Mouse (Mus musculus): ENCODE measurements at regions not wholly inside any gene's neighbourhood (a gene's known extent, or its start where the extent isn't known, plus 50 kb on each side); places are given as distances from the start of the nearest gene placed in this dataset.

DNA sequence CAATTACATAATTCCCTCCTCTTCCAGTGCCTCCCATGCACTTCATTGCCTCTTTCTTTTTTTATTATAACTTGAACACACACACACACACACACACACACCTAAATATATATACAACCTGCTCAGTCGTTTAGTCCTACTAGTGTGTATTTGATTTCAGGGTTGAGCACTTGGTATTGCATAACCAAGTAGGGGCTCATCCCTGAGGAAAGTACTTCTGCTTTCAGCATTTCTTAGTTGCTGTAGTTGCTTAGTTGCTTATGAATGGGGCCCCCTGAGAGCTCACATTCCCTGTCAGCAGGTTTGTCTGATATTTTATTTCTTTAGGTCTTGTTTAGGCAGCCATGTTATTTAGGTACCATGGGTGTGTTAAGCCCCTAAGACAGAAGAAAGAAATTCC is 271.3 kb upstream of the Cdyl start:
- no peak for DNase-seq

DNA sequence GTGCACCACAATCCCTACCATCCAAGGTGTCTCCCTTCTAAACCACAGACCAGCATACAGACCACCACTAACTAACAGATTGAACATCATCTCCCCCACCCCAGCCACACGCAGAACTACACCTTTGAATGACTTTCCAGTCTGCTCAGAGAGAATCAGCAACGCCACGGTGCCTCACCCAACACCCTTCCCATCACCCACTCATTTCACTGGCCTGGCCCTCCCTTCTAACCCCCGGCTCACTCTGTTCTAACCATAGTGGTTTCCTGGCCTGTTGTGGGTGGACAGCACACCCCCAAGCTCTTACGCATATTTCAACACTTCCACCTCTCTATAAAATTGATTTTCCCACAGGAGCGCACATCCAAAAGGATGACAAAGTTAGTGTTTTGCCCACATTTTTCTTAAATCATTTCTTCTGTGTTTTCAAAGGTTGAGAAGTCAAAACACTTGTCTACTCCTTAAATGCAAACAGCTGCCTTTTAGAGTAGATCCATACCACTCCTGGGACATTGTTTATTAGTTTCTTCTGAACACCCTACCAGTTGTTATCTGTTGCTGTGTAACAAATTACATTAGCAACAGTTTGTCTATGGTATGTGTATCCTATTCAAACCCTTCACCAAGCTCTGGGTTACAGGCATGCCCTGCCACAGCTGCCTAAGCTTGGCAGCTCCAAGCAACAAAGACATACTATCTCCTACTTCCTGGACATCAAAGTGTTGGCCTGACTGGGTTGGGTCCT is 269.7 kb upstream of the Cdyl start:
- no peak for DNase-seq

DNA sequence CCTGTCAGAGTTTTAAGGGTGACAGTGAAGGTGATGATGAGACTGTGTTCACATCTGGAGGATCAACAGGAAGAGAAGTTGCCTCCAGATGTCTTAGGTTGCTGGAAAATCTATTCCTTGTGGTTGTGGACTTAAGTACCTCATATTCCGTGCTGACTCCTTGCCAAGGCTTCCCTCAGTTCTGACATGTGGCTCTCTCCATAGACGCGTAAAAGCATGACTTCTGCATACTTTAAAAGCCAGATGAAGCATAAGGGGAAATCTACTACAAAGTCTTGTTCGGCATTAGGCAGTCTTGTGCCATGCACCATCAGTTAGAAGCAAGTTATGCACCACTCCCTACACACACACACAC is 269.1 kb upstream of the Cdyl start:
- DNase-seq = no peak

DNA sequence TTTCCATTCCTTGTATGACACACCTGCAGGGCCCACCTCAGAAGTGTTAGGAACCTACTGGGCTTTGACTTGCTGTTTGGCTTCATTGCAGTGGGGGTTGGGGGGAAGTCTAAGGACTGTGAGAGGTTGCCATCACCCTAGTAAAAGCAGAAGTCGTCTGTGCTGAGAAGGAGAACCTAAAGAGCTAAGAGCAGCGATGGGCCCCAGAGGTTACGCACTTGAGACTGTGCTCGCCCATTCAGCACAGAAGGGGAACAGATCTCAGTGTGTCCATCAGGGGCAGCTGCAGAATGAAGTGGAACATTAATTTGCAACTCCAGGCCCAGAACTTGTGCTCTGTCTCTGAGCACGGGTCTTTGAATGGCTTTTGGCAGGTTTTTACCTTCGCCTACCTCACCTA is 267.5 kb upstream of the Cdyl start:
- DNase-seq = no peak

DNA sequence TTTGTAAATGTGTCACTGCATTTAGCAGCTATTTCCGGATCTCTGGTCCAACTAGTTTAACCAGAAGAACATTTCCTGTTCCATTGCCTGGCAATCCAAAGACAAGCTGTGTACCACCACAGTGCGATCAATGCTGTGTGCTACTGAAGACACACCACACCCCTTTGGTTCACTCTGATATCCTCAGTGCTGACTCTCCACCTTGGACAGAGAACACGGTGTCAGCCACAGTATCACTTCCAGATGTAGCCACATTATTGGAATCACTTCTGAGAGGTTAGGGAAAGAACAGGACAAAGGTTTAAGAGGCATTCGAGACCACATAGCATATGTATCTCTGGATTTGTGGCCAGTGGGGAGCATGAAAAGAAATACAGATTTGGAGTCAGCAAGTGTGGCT is 264.4 kb upstream of the Cdyl start:
- DNase-seq = no peak

DNA sequence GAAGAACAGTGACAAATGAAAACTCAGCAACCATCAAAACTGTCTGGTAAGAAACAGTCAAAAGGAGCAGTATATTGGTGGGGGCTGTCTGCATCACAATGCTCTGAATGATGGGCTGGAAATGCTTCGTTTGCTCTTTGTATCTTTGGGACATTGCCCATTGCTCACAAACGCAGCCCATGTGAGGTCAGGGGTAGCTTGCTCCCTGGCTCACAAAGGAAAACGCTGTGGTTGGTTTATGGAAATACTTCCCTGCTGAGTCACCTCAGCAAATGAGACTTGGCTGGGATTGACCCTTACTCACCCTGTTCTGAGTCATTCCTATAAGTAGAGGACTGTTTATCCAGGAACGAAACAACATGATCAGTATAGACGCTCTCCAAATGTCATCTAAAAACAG is 264.0 kb upstream of the Cdyl start:
- no peak for DNase-seq

DNA sequence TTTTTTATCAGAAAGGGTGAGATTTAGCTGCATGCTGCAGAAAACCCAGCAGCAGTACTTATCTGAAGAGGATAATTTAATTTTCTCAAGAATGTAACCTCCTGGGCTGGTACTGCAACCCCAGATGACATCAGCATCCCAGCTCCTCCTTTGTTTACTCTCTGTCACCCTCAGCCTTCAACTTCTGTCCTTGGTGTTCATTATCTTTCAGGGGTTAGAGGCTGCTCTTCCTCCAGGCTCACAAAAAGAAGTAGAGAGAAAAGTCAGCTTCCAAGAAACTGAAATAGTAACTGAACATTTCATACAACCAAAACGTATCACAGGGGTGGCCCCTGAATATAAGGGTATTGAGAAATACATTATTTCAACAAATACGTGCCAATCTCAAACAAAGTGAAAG is 262.5 kb upstream of the Cdyl start:
- DNase-seq = no peak

DNA sequence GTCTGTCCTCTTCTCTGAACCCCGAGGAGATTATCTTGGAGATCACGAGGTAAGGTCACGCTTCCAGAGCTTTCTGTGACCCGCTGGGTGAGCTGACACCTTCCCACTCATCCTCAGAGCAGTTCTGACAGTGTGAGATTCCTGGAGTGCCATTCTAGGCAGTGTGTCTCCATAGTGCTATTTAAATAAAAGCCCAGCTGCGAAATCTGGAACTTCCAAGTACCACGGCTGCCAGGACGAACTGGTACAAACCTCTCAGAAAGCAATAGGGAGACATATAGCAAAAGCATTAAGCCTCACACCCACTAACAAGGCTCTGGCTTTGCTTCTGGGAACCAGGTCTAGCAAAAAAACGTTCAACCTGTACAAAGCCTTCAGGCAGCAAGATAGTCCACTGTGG is 261.4 kb upstream of the Cdyl start:
- no peak for DNase-seq

DNA sequence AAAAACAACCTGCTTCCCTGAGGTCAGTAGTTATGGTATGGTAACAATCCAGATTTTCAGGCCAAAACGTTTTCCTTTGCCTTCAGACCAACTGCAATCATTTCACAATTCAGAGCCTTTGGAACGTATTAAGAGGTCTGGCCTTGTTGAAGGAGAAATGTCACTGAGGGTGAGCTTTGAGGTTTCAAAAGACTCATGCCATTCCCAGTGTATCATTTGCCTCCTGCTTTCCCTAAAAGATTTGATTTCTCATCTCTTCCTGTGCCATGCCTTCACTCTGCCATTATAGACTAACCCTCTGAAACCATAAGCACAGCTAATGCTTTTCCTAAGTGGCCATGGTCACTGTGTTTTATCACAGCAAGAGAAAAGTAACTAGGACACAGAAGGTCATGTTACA is 256.8 kb upstream of the Cdyl start:
- no peak for DNase-seq

DNA sequence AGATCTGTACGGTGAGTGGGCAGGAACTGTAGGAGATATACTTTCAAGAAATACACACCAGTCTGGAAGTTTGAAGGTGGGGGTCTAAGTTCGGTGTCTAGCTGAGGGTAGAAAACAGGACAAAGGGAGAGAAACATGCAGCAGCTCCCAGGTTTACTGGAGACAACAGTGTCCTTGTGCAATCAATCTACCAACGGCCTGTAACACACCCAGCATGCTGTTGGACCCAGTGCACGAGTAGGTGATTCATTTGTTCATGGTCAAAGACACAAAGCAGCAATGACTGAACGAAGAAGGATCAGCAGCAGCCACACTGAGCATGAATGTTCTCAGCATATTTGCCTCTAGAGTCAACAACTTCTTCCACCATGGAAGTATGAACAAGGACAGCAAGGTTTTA is 255.2 kb upstream of the Cdyl start:
- DNase-seq = no peak

DNA sequence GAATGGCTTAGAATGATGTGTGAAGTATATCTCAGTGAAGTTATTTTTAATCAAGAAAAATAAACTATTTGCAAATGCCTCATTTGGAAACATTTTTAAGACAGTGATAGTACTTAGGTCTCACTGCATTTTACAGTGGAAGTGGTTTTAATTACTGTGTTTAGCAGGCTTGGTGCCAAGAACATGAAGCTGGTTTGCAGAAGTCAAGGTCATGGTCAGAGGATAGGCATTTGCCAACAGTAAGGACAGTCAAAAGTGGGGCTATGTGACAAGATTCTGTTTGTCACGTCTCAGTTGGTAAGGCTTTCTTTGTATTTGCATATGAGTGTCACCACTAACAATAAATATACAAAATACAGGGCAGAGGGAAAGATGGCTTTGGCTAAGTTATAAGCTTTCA is 254.2 kb upstream of the Cdyl start:
- no peak for DNase-seq

DNA sequence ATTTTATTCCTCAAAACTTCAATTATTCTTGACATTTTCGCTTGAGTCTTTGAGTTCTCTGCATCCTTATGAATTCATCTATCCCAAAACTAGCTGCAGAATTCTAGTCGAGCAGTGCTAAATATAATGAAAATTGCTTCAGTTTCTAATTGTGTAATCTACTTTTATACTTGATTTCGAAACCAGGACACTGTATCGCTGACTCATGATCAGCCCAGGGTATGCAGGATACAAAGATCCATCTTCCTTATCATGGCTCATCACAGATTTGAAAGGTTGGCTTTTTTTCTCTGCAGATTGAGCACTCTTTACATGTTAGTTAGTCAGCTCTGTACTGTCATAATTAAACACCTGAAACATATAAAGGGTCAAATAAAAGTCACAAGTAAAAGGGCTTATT is 242.1 kb upstream of the Cdyl start:
- no peak for DNase-seq

DNA sequence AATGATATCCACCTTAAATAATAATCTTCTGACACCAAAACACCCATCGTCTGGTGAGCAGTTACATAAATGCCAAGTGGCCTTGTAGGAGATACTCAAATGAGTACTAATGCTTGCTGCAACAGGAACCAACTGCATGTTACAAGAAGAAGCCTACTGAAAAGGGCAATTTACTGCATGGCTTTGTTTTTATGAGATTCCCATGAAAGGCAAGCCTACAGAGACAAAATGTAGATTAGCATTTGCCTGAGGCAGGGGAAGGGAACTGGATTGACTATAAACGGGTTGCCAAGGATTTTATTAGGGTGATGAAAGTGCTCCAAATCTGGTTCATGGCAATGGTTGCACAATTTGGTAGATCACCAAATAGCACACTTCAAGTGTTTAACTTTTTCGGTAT is 239.6 kb upstream of the Cdyl start:
- DNase-seq = no peak

DNA sequence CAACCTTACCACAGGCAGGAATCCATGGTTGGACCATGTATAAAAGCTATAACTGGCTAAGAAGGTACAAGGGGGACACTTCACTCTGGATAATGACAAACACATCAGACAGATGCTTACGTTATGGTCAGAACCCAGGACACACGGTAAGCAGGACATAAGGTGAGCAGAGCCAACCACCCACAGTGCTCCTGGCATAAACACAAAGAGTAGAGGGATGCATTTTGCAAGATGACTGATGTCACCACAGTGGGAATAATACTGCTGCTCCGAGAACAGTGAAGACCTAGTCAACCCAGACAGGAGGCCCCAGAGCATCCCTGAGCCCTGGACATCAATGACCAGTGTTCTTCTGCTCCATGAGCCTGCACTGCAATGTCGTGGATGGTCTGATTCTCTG is 233.6 kb upstream of the Cdyl start:
- no peak for DNase-seq

DNA sequence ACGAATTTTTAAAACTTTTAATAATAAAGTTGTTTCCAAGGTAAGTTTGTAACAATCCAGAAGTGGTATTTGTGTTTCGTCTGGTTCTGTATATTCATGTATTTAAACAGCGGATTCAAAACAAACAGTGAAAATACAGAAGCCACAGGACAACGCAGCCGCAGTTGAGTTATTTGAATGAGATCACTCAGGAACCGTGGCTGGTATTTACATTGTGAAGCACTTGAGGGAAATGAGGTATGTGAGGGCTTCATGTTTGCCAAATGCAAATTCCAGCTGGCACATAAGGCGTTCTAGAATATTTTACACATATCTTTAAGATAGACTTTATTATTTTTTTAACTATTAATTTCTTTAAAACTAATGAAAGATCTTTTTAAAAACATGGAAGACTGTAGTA is 224.5 kb upstream of the Cdyl start:
- DNase-seq = no peak

DNA sequence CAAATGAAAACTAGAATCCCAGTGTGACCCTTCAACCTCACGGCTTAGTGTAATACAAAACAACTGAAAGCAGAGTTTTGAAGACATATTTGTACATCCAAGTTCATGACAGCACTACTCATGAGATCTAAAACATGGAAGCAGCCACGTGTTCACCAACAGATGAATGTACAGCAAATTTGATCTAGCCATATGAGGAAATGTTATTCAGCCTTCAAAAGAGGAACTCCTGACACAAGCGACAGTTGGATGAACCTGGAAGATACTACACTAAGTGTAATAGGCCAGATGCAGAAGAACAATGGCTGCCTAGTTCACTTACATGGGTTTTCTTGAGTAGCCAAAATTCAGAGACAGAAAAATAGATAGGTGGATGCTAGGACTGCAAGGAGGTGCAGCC is 212.0 kb upstream of the Cdyl start:
- no peak for DNase-seq

DNA sequence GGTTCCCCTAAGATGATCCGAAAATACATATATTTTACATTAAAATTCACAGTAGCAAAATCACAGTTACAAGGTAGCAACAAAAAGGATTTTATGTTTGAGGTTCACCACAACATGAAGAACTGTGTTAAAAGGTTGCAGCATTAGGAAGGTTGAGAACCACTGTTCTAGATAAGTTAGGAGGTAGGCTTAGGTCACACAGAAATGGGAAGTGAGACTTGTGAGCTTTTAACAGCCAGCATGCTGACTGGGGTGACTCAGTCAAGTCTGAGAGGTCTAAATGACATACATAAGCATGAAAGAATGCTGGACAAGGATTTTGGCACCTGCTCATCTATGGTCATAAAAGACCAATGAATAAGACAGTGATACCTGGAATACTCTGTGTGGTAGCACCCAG is 207.2 kb upstream of the Cdyl start:
- no peak for DNase-seq

DNA sequence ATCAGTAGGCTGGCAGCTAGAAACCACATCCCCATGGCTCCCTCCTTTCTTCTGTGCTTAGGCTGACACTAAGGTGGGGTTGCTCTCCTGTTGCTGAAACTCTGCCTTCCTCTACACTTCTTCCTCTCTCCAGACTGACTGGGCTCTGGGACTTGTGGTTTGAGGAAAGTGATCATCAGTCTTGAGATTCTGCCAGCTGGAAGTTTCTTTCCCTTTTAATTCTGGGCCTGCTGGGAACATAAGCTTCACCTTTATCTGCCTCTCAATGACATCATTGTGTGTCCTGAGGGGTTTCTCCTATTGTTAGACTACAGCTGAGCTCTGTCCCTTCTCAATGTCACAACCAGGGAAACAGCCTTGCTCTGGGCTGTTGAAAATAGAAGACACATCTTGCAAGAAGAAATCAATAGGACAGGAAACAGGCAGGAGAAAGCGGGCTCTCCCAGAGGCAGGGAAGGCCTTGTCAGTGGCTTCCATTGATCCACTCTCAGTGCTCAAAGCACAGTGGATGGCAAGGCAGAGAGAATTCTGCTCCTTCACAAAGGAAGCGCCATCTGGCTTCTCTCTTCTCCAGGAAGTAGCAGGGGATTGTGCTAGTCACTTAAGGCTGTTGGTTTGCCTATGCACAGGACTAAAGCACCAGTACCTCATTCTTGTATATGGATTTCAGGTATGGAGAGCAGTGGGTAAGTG is 206.3 kb upstream of the Cdyl start:
- no peak for DNase-seq

DNA sequence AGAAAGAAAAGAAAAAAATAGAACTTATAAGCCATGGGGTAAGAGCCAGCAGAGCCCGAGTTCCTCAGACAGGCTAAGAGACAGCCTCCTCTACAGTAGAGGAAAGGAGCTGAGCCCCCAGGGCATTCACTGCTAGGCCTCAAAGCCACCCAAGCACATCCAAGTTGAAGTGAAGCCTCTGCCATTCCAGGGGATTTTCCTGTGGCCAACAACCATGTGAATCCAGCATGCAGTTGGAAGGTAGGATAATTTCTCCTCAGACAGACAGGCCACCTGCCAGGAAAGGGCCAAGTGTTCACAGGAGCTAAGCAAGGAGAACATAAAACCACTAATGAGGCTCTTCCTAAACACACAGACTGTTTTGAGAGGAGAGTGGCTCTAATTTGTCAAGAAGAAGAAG is 199.6 kb upstream of the Cdyl start:
- DNase-seq = no peak

DNA sequence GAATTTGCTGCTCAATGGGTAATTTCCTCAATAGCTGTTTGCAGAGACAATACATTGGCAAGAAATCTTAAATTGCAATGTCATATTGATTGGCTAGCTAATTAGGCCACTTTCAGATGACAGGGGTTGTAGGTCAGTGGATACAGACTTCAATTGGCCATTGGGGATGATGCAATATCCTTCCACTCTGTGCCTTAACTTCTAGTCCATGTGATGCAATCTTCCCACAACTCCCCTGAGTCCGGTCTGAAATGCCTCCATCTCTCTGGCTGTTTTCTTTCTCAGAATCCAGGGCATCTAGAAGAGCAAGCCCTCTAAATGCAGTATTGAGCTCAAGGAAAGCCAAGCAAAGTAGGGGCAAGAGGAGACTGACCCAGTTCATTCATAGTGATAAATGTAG is 196.4 kb upstream of the Cdyl start:
- no peak for DNase-seq

DNA sequence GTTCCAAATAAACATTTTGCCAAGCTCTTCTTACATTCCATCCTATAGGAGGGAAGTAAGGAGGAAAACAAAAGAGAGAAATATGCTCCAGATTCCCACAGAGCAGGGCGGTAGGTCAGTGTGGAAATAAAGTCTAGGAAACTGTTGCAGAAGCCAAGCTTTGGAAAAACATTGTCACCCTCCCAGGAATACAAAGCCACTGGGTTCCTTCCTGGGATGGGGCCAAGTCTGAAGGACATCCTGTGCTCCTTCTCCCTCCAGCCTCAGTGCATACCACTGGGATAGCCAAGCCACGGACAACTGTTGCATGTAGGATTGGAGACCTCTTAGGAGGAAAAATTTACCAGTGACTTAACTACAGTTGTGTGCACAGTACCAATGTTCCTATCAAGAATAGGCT is 195.8 kb upstream of the Cdyl start:
- DNase-seq = no peak

DNA sequence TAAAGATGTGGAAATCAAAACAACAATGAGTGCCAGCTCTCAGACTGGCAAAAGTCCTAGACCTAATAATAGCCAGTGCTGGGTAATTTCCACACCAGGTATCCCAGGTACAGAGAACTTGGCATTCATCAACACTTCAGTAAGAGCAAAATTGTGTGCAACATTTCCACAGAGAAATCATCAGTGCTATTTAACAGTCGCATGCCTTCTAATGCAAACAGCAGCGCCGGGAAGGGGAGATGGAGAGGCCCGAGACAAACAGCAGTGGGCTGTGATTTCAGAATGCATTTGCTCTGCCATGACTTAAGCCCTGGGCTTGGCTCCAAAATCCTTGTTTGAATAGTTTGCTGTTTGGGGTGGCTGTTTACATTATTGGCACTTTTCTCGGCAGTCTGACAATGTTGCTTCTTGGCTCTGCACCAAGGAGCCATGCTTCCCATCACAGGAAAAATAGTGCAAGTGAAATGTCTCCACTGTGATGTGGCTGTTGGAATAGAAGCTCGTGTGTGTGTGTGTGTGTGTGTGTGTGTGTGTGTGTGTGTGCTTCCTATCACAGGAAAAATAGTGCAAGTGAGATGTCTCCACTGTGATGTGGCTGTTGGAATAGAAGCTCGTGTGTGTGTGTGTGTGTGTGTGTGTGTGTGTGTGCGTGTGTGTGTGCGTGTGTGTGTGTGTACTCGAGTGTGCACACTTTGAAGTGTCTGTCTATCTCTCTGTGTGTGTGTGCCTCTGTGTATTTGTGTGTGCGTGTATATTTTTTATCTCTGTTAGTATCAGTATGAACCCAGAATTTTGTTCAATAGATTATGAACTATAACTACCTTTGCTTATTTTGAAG is 190.1 kb upstream of the Cdyl start:
- DNase-seq = peak; percentile 58

DNA sequence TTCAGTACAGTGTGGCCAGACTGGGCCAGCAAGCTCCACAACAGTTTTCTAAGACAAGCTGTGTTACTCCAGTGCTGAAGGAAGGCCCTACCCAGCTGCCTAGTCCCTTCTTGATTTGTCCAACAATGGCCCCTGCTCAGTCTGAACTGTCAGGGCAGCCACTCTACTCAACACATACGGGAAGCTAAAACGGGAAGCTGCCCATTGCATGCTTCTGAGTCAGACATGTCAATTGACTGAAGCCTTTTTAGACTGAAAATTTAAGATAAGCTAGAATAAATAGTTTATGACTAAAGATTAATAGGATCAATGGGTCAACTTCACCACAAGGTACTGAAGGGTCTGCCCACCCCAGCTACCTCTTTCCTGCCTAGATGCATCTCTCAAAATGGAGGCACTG is 181.4 kb upstream of the Cdyl start:
- DNase-seq = no peak

DNA sequence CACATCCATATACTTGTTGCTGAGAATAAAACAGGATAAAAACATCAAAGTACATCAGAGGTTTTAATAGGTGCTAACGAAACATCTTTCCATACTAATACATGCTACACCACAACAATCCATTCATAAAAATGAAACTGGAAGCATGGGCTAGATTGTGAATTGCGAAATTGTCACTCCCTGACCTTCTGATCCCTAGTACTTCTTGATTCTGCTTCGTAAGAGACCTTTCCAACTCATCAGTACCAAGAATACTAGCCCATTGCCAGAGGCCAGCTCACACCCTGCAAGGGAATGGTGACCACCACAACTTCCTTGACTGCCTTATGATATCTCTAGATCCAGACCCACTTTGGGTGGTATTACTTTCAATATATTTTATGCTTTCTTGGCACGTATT is 177.3 kb upstream of the Cdyl start:
- DNase-seq = no peak

All from cerebellum, adult 8-10 months (tissue).